Mouse (Mus musculus) thymus, postnatal 4 days (tissue): ENCODE data around the gene Pak6.

ENCODE experiments used
- DNase-seq: peaks from one replicate; pipeline ENCODE4 v3.0.0; 2021

The Pak6 gene

DNA sequence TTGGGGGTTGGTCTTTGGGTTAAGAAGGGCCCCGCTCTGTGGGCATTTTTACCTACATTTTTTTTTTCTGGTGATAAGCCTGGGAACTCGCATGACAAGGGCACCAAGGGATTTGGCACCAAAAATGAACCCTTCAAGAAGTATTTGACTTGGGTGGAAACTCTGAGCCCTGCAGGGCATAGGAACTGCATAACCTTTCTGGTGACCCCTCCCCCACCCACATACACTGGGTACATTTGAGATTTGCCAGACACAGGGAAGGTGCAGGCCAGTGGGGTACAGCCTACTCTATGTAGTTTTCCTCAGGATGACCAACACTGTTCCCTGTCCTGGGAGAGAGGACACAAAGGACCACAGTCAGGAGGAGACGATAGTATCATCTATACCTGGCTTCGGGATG lies 2.5 kb downstream of the Pak6 start:
- no peak for DNase-seq

DNA sequence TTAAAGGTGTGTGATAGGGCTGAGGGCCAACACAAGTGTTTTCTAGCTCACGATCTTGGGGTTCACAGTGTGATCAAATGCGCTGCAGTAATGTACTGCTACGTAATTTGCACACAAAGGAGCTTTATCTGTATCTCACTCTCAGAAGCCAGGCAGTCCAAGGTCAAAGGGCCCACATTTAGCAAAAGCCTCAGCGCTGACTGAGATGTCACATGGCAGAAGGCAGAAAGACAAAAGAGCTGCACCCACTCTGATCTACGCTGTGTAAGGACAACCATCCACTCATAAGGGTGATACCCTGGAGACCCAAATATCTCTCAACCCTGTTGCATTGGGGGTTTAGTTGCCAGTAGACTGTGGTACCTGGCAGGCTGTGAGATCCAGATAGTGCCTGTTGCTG lies 4.1 kb downstream of the Pak6 start:
- no peak for DNase-seq

DNA sequence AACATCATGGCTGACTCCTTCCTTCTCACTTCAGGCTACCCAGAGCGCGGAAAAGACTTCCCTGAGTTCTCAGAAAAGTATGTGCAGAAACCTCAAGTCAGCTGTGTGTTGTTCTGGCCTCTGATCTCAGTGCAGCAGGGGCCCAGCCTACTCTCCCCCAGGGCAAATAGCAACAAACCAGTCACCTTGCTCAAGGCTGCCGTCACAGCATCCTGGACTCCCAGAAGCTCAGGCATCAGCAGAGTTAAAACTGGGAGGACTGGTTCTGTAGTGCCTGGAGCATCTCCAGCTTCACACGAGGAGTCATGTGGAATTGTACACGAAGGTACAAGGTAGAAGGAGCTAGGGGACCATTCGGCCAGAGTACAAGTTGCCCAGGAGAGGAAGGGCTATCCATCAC lies 6.1 kb downstream of the Pak6 start:
- DNase-seq, result no peak

DNA sequence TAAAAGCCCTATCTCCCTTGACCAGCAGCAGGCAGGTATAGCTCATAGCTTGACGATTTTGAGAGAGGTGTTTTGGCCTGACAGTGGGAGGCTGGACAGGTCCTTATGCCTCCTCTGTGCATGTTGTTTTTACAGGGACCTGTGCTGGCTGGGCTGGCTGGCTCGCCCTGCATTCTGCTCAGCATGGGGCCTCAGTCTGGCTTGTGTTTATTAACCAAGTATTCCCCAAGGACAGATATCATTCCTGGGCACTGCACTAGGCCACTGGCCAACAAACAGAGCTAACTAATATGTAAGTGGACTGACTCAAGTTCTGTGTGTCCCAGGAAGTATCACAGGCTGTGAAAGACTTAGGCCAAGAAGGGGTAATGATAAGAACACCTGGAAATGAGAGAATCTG lies 6.7 kb downstream of the Pak6 start:
- no peak for DNase-seq

DNA sequence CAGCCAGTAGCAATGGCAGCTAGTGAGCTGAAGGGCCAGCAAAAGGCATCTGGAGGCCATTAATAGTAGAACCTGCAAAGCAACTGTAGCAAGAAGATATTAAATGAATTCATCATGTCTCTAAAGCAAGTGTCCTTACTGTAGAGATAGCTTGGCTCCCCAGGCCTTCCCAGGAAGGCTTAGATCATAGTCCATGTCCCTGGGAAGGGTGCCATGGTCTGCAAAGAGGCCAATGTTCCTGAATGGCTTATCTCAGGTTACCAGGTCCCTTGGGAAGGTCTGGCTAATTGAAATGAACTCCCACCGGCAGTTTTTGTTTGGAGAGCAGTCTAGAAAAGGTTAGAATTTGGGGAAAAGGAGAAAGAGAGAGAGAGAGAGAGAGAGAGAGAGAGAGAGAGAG lies 8.6 kb downstream of the Pak6 start:
- no peak for DNase-seq

DNA sequence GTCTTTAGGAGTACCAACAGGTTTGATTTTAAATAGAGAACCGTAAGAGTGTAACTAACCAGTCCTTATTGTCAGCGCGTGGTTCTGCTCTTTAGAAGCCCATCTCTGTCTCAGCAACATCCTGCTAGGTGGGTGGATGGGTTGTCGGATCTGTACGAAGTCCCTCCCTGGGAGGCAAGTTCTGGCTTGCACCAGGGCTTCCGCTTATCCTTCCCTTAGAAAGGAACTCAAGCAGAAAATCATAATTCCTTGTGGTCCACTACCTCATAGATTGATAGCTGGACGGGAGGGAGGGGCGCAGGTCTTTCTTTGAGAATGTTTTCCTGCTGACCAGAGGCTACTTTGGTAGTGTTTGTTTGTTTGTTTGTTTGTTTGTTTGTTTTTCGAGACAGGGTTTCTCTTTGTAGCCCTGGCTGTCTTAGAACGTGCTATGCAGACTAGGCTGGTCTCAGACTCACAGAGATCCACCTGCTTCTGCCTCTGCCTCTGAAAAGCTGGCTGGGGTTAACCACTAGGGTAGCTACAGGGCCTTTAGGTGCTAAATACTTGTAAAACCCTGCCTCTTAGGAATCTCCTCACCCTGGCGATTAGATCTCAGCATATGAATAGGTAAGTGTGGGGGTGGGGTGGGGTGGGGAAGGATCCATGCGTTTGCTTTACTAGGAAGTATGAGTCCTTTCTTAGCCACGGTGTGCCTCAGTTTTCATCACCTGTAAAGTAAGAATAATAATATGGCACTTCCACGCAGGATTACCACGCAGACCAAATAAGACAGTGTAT lies 10.8 kb downstream of the Pak6 start:
- no peak for DNase-seq

DNA sequence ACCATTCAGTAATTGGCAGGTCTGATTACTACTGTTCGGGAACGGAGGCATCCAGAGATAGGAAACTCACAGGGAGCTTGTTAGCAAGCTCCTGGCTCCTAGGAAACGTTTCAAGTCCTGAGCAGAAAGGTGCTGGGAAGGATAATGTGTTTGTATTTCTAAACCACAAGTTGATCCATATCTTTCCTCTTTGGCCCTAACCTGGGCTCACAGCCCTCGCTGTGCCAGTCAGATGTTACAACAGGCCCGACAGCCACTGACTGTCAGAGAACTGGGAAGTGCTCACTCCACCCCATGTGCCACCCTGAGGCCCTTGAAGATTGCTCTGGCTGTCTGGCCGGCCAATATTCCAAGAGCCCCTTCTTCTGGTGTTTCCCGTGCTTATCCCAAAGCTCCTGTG lies 11.4 kb downstream of the Pak6 start:
- no peak for DNase-seq

DNA sequence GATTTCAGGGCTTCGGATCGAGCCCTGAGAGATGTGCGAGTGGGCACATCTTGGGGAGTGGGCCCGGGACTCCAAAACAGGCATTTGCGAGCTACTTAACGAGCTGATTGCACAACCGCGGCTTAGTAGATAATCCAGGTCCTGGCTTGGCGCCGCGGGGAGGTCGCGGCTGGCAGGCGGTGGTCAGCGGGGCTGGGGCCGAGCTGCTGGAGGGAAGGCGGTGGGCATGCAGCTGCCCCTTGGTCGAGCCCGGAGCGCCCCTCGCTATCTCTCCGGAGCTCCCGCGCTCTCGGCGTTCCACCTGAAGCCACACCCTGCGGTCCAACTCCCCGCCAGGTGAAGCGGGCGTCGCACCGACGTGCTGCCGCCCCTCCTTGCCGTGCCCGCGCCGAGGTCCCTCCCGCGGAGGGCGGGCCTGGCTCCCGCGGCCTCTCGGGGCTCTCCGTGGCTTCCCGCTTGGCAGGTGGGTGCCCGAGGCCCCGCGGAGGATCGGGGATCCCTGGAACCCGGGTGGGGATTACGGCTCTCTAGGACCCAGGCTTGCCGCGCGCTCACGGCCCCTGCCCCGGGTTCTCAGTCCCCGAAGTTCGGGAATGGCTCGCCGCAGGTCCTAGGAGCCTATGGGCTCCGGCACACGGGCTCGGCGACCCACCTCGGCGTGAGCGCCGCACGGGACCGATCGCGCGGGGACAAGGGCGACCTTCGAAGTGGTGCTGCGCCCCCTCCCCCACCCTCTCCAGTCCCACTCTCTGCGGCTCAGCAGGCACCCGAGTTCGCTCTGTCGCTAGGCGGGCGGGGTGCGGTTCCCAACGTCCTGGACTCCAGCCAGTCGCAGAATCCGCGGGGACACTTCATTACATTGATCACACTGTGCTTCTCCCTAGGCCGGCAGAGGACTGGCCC lies 14.0 kb downstream of the Pak6 start:
- peak; percentile 53 for DNase-seq

DNA sequence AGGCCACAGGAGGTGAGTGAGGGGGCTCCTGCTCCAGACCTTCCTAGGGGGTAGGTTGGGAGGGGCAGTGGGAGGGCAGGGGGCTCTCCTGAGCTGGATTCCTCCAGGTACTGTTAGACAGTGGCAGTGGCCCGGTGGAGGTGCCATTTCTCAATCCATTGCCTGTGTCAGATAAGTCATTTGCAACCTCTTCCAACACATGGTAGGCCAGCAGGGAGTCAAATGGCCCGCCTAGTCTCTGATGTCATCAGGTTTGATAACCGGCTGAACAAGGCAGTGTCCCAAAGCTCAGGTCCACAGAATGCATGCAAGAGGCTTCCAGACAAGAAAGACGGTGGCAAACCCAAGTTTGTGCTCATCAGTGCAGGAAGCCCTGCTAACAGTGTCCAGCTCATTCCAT lies 14.7 kb downstream of the Pak6 start:
- no peak for DNase-seq

DNA sequence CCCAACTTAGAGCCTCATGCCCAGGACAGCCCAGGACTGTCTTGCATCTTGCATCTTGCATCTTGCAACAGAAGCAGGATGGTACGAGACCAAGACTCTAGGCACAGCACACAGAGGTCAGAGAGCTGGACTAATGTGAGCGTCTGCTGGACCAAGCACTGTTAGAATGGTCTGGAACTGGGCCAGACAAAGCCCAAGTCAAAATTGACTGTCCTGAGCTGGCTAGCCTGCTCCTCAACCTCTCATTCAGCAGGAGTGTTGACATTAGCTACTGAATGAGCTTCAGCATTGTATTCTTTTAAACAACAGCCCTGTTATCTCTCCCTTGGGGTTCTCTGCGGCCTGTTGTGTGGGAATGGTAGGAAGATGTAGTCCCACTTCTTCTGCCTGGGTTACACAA lies 16.5 kb downstream of the Pak6 start:
- no peak for DNase-seq

DNA sequence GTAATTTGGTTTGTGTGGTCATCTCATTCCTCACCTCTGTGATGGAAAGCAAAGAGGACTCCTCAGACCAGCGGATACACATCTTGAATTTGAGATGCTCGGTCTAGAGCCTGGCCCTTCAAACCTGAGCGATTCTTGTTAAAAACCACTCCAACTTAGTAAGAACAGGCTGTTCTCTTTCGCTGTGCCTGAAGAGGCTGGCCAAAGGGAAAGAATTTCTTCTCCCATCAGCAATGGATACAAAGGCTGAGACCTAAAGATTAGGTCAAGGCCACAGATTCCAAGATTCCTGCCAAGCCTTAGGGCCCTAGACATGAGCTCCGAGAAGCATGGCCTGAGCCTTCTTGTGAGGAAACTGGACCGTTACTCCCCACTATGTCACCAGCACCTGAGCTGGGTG lies 17.8 kb downstream of the Pak6 start:
- no peak for DNase-seq

DNA sequence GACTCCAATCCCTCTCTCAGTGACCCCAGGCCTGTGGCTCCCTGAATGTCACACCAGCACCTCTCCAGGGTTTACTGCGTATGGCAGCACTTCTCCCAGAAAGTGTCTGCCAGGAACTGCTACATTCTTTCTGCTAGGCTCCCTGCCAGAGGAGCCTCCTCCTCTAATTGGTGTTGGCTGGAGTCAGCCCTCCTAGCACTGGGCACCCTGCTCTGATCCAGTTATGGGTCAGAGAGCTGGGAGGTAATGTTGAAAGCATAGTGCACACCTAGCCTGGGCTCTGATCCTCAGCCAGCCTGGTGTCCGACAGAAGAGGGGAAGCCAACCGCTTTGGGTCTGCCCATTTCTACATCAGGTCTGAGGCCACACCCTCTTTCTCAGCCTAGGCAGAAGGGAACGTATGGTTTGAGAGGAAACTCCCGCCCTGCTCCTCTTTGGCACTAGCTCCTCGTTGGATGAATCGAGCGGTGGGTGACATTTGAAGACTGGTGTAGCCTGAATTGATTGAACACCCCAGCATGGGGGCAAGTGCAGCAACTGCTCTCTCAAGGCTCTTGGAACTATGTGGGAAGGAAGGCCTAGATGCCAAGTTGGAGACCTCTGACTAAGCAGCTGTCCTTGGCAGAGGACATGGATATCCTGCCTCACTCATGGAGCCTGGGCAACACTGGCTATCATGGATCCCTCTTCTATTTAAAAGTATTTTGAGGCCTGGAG lies 19.6 kb downstream of the Pak6 start:
- no peak for DNase-seq

DNA sequence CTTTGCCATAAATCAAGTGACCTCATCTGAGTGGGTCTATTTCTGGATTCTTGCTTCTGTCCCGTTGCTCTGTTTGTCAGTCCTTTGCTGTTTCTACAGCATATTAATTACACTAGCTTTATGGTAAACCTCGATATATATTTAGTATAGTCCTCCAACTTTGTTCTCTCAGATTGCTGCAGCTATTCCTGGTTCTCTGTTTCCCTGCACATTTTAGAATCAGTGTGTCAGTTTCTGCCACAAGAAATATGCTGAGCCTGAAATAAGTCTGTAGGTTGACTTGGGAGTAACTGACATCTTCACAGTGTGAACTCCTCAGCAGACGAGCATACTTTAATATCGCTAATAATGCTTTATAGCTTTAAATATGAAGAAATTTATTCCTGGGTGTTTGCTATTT lies 22.0 kb downstream of the Pak6 start:
- DNase-seq, result no peak

DNA sequence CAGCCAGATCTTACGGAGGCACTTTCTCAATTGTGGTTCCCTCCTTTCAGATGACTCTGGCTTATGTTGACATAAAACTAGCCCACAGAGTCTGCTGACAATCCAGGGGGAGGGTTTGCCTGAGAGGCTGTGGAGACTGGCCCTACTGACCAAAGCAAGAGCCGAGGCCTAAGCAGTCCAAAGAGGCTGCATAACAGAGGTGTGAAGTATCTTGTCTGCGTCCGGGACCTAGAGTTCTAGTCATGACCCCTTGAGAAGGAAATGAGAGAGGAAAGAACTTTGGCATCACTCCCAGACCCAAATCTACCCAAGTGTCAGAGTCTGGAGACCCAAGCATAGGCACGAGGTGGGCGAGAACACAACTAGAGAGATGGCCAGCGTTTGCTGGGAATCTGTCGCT lies 23.6 kb downstream of the Pak6 start:
- no peak for DNase-seq

DNA sequence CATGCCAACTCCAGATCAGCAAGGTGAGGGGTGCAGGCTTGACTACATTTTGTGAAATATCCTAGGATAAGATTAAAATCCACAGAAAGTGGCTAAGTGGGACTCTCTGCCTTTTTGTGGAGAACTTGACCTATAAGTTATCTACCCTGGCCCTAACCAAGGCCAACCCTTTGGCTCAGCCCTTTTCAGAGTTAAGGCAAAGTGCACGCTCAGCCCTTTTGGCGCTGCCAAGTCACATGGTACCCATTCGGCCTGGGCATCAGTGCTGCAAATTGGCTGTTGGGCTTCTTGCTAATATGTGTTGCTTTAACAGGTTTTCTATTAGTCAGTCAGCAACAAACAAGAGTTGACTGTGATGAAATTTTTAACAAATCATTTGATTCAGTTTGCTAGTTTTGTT lies 24.7 kb downstream of the Pak6 start:
- no peak for DNase-seq

DNA sequence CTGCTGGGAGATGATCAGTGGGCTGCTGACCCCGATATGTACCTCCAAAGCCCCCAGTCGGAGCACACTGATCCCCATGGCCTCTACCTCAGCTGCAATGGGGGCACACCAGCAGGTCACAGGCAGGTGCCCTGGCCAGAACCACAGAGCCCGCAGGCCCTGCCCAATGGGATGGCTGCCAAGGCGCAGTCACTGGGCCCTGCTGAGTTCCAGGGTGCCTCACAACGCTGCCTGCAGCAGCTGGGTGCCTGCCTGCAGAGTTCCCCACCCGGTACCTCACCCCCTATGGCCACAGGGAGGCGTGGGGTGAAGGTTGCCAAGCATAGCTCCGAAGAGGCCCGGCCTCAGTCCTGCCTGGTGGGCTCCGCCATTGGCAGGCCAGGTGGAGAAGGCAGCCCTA lies 26.8 kb downstream of the Pak6 start:
- DNase-seq, result no peak

DNA sequence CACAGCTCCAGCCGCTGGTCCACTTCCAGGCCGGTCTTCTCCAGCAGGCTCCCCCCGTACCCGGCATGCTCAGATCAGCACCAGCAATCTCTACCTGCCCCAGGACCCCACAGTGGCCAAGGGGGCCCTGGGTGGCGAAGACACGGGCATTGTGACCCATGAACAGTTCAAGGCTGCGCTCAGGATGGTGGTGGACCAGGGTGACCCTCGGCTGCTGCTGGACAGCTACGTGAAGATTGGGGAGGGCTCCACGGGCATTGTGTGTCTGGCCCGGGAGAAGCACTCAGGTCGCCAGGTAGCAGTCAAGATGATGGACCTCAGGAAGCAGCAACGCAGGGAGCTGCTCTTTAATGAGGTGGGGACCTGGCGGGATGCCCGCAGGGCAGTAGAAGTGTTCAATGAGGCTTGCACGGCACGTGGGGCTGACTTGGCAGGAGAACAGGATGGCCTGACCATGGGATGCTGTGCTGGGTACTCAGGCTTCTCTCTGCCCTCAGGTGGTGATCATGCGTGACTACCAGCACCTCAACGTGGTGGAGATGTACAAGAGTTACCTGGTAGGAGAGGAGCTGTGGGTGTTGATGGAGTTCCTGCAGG lies 30.4 kb downstream of the Pak6 start:
- no peak for DNase-seq

DNA sequence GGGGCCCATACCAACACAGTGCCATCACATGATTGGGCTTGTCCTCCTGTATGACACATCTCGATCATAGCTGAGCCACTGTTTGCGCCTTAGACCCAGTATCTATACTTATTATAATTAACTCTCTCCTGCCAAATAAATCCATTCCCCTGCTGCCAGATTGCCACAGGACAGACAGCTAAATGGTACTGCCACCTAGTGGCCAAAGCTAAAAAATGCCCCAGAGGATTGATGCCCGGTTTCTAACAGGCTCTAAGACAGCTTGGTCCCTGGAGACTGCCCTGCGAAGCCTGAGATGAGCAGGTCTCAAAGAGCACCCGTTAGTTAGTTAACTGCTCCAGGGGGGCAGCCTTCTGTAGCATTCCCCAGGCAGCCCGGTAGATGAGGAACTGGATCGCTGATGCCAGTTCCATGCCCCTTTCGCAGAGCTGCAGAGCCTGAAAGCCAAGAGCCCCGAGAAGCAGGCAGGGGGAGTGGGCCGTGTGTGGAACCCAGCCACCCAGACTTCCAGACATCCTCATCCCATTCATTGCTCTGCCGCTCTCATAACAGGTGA lies 32.7 kb downstream of the Pak6 start:
- DNase-seq, result peak; percentile 62

DNA sequence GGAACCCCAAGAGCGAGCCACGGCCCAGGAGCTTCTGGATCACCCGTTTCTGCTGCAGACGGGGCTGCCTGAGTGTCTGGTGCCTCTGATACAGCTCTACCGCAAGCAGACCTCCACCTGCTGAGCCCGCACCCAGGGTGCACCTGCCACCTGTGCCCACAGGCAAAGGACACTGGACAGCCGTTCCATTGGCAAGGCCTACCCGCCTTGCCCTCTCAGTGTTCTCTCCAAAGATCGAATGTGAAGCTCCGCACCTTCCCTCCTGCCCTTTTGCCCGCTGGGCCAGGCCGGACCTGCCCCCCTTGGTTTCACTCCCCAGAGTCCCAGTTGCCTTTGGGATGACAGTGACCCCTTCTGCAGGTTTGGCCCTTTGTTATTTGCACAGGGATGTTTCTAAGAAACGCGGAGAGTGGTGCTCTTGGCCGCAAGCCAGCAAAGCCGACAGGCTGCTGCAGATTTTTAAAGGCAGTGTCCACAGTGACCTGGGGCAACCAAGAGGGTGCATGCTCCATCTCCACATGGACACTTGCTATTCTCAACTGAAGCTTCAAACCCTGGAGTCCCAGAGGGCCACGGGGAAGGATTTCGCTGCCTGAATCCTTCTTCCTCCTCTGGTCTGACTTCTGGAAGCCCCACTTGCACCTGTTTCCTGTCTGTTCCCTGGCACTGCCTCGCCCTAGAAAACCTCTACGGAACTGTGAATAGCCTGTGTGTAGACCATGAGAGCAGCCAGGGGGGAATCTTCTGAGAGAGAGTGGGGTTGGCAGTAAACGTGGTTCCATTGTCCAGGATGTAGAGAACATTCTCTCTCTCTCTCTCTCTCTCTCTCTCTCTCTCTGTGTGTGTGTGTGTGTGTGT lies 33.6 kb downstream of the Pak6 start:
- DNase-seq, result peak; percentile 43

DNA sequence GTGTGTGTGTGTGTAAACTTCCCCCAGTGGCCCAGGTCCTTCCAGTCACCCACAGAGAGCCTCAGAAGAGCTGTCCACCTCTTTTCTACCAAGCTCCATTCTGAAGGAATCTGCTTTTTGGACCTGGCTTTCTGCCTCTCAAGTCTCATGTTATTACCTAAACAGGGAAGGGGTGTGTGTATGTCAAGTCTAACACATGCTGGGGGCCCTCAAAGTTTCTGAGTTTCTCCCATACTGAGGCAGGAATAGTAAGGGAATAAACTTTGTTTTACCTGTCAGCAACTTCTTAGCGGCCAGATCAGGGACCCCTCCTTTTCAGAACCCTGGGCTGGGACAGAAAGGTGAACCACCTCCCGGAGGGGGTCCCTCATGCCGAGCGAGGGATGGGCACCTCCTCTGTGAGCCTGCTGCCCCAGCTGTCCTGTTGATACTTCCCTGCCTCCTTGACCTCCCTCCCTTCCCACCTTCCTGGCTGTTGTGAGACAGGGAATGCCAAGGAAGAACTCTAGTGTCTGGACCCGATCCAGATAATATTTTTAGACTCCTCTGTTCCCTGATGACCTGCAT lies 34.3 kb downstream of the Pak6 start:
- DNase-seq, result no peak

DNA sequence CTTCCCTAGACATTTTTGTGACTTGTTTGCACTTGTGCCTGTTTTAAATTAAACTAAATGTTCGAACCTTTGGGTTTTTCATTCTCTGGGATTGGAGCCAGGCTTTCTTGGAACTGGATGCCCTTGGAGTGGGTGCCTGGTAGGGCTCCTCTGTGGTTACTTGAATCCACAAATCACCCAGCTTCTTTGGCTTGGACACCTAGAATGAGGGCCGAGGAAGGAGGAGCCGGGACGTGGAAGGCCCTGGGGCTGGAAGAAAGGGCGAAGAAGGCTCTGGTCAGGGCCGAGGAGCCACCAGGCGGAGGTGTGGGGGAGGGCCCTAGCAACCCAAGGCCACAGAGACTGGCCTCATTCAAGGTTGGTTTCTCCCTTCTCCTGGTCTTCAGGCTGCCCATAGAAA lies 34.9 kb downstream of the Pak6 start:
- no peak for DNase-seq
